Mouse (Mus musculus) lung, postnatal 10 days (tissue): ENCODE data around the gene Mccc1.

ENCODE experiments used
- DNase-seq: peaks from one replicate; pipeline ENCODE4 v3.0.0; 2021

Gene Mccc1

GRCm38 (mm10) chr3:36000275-36001239 lies at the start of gene Mccc1:
TSS of gene Mccc1 (minus strand) at chr3:36000678.
- DNase-seq = peak; percentile 96

GRCm38 (mm10) chr3:36049106-36049505 lies 48.6 kb upstream of the Mccc1 start:
- DNase-seq = no peak

DNA sequence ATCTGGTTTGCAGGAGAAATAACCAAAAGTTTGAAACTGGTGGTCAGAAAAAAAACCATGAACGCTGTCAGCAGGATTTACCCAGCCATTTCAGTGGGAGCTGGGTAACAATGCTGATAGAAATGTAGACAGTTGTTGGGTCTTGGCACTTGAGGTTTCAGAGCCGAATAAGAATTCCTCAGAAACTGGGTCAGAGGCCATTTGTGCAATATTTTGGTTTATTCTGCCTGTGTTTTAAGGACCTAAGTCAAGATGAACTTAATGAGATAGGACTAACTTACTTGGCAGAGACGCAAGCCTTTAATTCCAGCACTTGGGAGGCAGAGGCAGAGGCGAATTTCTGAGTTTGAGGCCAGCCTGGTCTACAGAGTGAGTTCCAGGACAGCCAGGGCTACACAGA lies 44.6 kb upstream of the Mccc1 start:
- no peak for DNase-seq

GRCm38 (mm10) chr3:36044520-36044919 lies 44.0 kb upstream of the Mccc1 start:
- no peak for DNase-seq

DNA sequence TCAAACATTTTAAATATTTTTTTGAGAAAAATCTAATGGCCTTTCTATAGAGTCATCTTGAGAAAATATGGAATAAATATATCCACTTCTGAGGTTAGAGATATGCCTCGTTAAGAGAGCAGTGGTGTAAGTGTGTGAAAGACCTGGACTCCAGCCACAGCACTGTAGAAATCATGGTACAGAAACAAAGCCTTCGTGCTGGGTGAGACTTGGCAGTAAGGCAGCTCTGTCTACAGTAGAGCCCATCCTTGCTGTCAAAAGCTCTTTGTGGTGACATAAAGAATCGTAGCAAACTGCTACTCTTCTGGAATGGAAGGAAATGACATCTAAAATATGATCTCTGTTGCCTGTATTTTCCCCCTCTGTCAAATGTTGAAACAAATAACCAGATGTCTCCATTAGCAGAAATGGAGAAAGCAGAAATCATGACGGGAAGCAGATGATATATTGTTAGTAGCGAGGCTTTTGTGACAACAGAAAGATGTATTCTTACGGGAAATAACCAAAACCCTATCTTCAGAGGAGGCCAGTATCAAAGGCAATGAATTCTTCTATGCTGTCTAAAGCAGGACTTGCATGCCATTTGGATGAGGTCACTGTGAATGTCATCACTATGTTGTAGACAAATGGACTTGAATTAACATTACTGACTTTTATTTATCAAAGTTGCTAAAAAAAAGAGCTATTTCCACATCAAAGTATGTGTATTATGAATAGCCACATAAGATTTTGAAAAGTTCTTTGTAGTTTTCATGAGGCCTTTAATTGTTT lies 31.4 kb upstream of the Mccc1 start:
- DNase-seq = no peak

DNA sequence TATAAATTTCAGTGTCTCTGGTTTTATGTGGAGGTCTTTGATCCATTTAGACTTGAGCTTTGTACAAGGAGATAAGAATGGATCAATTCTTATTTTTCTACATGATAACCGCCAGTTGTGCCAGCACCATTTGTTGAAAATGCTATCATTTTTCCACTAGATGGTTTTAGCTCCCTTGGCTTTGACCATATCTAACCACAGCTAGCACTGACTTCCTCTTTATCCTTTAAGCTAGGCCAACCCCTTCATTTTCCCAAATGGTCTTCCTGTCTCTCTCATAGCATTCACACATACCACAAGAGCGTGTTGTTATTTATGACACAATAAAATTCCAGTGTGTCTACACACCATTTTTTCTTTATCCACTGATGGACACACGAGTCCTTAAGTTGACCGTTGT lies 29.5 kb upstream of the Mccc1 start:
- no peak for DNase-seq

DNA sequence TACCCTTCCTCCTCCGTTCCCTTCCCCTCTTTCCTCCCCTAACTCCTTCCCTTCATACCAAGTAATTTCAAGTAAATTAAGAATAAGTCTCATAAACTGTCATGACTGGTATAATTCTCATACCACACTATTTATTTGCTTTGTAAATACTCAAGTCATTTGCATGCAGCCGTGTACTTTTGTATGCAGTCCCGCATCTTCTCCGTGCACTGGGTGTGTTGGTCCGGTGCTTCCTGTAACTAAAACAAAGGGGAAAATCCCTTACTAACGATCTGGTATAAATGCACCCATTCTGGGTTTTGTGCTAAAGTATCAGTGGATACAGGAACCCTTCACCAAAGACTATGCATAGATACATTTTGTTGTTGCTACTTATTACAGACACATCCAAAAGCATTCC lies 25.3 kb upstream of the Mccc1 start:
- DNase-seq = no peak

DNA sequence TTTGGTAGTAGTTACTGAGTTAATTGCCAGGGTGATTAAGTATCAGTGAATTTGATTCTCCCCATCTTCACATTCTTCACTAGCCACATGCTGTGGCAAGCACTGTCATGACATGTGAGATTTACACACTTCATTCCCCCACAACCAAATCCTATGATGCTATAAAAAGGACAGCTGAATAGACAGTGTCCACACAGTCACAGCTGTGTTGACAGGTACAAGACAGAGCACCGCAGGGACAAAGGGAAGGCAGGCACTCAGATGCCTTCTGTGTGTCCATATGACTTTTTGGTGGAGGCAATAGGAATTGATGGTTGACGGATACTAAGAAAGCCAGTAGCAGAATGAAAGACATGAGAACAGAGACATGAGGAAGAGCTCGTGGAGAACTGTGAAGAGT lies 10.8 kb upstream of the Mccc1 start:
- DNase-seq = no peak

GRCm38 (mm10) chr3:36008411-36009154 lies 8.1 kb upstream of the Mccc1 start:
- peak; percentile 7 for DNase-seq

DNA sequence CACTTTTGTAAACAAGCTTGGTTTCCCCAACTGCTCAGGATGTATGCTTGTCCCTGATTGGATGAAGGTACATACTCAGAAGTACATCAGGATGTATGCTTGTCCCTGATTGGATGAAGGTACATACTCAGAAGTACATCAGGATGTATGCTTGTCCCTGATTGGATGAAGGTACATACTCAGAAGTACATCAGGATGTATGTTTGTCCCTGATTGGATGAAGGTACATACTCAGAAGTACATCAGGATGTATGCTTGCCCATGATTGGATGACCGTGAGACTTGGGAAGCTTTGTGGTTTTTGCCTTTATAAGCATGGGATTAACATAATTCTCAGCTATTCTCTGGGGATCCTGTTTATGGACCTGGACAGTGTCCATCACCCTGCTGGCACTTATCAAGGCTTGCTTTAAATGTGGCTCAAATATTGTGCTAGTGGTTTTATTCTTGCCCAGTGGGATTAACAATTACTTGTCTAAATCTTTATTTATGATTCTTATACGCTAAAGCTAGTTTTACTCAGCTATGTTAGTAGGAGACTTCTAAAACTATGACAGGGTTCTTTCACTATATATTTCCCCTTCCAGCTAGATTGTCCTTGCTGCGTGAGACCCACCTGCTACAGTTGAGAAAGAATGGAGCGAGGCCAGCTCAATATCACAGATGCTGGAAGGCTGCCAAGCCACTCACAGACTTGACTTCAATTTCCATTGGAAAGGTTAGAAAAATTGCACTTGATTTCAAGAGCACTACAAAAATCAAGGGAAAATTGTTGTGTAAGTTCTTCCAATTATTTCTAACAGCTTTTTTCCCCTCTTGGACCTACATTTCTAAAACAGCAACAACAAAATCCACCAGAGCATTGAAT lies 3.8 kb upstream of the Mccc1 start:
- peak; percentile 68 for DNase-seq

DNA sequence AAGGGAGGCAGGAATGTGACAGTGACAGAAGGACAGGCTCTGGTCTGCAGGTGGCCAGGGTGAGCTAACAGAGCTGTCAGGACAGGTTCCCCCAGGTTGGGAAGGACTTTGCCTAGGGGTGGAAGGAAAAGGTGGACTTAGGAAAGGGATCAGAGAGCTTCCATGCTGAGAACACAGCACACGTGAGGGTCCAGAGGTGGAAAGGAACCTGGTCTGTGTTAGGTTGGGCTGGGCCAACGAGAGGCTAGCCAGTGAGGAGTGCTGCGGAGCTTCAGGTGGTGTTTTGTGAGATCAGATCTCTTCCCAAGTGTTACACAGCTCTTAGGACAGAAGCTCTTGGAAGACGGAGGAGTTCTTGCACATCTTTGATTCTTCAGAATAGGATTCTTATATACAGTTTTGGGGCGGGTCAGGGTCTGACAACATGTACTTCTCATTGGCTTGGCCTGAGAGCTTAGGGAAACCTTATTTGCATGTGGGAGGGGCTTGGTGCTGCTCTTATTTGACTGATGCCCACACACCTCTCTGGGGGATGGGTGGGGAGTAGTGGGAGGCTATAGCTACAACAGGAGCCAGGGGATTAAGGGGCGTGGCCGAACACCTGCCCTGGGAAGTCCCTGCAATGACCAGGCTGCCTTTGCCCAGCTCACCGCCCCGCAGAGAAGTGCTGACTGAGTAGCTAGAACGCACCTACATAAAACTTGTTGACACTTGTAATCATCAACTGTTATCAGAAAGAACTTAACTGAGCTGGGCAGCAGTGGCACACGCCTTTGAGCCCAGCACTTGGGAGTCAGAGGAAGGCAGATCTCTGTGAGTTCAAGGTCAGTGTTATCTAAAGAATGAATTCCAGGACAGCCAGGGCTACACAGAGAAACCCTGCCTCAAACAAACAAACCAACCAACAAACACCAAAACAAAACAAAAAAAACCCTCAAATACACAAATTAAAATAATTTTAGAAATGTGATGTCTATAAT lies 5.6 kb downstream of the Mccc1 start:
- no peak for DNase-seq

DNA sequence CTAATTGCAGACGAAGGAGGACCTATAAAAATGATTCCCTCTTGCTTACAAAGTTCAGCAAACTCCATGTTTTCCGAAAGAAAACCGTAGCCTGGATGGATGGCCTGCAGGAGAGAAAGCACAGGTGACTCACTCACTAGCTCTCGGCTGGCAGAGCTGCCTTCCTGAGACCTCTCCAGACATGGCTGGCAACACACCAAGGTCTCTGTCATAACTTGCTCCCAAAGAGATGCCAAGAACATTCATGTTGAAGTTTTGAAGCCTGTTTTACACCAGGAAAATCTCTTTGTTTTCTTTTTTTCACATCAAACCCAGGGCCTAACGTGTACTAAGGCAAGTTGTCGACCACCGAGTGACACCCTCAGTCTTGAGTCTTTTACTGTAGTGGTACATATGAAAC lies 9.8 kb downstream of the Mccc1 start:
- no peak for DNase-seq

DNA sequence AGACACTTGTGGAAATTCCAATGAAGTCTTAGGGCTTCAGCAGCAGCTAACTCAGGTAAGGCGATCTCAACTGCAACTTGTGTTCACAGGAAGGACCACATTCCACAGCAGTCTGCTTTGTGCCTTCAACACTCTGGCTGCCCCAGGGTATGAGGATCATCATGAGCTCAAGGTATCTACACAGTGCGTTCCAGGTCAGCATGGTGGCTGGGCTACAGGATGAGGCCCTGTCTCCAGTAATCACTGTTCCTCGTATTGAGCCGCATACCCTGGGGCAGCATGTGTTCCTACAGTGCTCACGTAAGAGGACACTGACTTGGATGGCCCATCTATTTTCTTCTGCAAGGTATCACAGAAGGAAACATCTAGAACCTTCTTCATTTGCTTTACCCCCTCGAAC lies 12.4 kb downstream of the Mccc1 start:
- DNase-seq = no peak

- DNase-seq = no peak
These were observed 14.2 kb downstream of the Mccc1 start for GRCm38 (mm10) chr3:35986266-35986665.

- peak; percentile 41 for DNase-seq
These were observed 26.9 kb downstream of the Mccc1 start for GRCm38 (mm10) chr3:35973551-35973950.

DNA sequence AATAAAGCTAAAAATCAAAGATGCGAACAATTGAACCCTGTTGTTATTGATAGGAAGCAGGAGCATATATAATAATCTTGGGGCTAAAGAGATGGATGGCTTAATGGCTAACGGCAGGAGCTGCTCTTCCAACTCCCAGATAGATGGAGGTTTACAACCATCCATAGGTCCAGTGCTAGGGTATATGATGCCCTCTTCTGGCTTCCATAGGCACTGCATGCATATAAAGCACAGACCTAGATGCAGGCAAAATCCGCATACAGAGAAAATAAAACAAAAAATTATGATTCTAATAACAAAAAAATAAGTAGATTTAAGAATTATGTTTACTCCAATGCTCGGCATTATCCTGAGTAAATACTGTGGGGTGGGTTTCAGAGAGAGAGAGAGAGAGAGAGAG lies 27.5 kb downstream of the Mccc1 start:
- DNase-seq = peak; percentile 39

GRCm38 (mm10) chr3:35971149-35971548 lies 29.3 kb downstream of the Mccc1 start:
- no peak for DNase-seq

DNA sequence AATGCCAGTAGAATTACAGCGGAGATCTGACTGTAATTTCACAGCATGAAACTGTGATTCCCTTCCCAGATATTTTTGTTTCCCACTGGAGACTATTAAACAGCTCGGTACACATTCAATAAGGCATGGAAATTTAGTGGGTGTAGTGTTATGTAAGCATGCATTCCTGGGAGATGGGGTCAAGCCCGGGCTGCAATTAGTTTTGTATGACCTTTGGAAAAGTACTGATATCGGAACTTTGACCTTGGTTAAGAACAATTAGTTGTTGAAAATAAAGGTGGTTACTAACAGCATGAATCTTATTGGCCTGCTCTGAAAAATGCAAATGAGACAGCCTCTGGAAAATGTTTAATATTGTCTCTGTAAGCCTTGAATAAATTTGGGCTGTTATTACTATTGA lies 30.0 kb downstream of the Mccc1 start:
- no peak for DNase-seq

- DNase-seq = no peak
These were observed 33.0 kb downstream of the Mccc1 start for GRCm38 (mm10) chr3:35967366-35967921.

DNA sequence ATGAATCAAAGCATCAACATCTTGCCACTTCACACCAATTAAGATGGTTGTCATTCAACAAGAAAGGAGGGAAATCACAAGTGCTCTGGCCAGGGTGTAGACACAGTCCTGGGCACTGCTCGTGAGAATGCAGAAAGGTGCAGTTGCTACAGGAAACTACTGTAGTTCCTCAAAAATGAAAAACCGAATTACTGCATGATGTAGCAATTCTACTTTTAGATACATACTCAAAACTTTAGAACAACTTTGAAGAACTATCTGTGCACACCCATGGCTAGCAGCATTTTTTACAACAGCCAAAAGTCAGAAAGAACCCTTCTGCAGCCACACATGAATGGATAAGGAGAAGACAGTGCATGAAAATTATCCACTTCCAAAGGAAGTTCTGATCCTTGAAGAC lies 34.0 kb downstream of the Mccc1 start:
- no peak for DNase-seq

DNA sequence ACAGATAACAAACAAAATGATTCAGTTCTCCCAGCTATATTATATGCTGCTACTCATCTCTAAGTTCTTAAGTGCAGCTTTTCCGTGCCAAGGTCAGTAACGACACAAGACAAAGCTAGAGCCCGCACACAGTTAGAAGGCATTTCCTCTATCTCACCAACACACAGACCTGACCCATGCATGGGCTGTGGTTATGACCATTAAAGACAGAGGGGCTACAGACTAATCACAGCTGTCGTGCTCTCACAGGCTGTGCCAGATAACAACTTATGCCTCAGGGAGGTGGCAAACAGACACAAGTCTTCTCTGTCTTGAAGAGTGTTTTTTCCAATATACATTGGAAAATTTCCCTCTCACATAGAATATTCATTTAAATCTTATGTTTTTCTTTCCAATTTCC lies 35.5 kb downstream of the Mccc1 start:
- no peak for DNase-seq
